Mouse (Mus musculus): ENCODE data around the gene Col15a1. TPM values are rescaled to one million over a fixed set of nuclear protein-coding genes. Genes with fewer than 3 reads are reported as not detected.

The Col15a1 gene
- polyA plus RNA-seq, 1 experiment from 2014 or later, result 28.6 TPM

GRCm38 (mm10) chr4:47322315-47322714, 114.4 kb downstream of the Col15a1 start:
- Histone ChIP-seq H3K27me3 (ENCODE audit: control insufficient read depth, insufficient read depth, low read length) (no peaks in the 10 kb centered on the region), H3K9me3 (ENCODE audit: control insufficient read depth, low read length) (no peaks in the 10 kb centered on the region), H3K27ac (replicated peaks) (no peak overlapping the region), H3K4me2 (replicated peaks; ENCODE audit: low read depth) (no peak overlapping the region), H3K9ac (ENCODE audit: low read length) (no peak overlapping the region), H3K36me3 (ENCODE audit: control insufficient read depth, insufficient read depth, low read length) (no peaks in the 10 kb centered on the region), H3K4me1 (replicated peaks; ENCODE audit: control insufficient read depth, insufficient read depth) (no peaks in the 10 kb centered on the region), H3K4me3 (ENCODE audit: low read depth, low read length) (no peak overlapping the region)
- ATAC-seq (ENCODE audit: low FRiP score, low TSS enrichment) (no peak), DNase-seq (ENCODE audit: low spot score) (no peak)
- no peak for TF ChIP-seq EP300 (optimal IDR thresholded peaks at IDR 0.05)
- 70% methylated on average over 3 of the region's 3 CpGs for WGBS

DNA sequence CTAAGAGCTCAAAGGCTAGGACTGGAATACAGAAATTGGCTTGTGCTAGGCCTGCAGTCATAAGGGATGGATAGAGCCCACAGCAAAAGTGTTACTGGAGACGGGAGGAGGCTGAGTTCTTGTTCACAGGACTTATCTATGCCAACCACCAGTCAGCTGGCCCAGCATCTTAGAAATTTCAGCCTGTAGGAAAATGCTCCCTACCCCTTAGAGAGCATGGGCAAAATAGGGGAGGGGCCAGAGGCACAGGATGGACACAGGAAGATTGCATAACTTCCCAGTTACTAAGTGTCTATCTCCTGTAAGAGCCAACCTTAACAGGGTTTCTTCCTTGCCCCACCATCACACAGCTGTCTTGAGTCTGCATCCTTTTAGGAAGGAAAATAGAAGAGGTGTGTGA, 116.2 kb downstream of the Col15a1 start:
- 71% methylated on average over 1 of the region's 1 CpGs for WGBS
- no peak for ATAC-seq (ENCODE audit: low FRiP score, low TSS enrichment)

DNA sequence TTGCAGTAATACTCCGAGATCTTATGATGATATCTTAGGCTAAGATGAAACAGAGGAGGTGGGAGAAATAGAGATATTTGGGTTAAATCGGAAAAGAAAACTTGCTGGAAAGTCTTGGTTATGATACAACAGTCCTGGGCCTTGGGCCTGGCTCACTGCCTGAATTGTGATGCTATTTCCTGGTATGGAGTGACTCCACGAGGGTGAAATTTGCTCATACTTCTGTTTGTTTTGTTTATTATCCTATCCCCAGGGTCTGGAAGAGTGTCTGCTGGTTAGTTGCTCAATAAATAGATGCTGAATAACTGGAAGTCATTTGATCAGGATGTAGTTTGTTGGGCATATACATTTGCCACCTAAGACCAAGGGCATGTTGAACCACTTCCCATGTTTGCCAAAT, 119.8 kb downstream of the Col15a1 start:
- TF ChIP-seq EP300 (optimal IDR thresholded peaks at IDR 0.05) (no peak), CTCF (IDR thresholded peaks at IDR 0.05; ENCODE audit: low read depth) (no peak)
- WGBS, result 68% methylated on average over 3 of the region's 3 CpGs
- DNase-seq (ENCODE audit: low spot score), result no peak

More for the DNA sequence above, 116.2 kb downstream of the Col15a1 start:
- Histone ChIP-seq H3K27me3 (ENCODE audit: control insufficient read depth, insufficient read depth, low read length) (no peaks in the 10 kb centered on the region), H3K36me3 (ENCODE audit: control insufficient read depth, insufficient read depth, low read length) (no peaks in the 10 kb centered on the region), H3K27ac (replicated peaks) (no peak overlapping the region), H3K9ac (ENCODE audit: low read length) (no peak overlapping the region), H3K9me3 (ENCODE audit: control insufficient read depth, low read length) (no peaks in the 10 kb centered on the region), H3K4me2 (replicated peaks; ENCODE audit: low read depth) (no peak overlapping the region), H3K4me1 (replicated peaks; ENCODE audit: control insufficient read depth, insufficient read depth) (no peaks in the 10 kb centered on the region; the same call in 1 of the 2 replicates), H3K4me3 (ENCODE audit: low read depth, low read length) (no peak overlapping the region)
- DNase-seq (ENCODE audit: low spot score), result no peak
- TF ChIP-seq EP300 (optimal IDR thresholded peaks at IDR 0.05) (no peak), CTCF (IDR thresholded peaks at IDR 0.05; ENCODE audit: low read depth) (no peak)

GRCm38 (mm10) chr4:47329285-47329684, 121.3 kb downstream of the Col15a1 start:
- no peak for DNase-seq (ENCODE audit: low spot score)
- no peak for ATAC-seq (ENCODE audit: low FRiP score, low TSS enrichment)

More for the DNA sequence above, 119.8 kb downstream of the Col15a1 start:
- no peaks in the 10 kb centered on the region for H3K27me3 ChIP-seq (ENCODE audit: control insufficient read depth, insufficient read depth, low read length)
- H3K36me3 ChIP-seq (ENCODE audit: control insufficient read depth, insufficient read depth, low read length), result no peaks in the 10 kb centered on the region
- H3K4me1 ChIP-seq (replicated peaks; ENCODE audit: control insufficient read depth, insufficient read depth), result no peaks in the 10 kb centered on the region; the same call in 1 of the 2 replicates
- no peak overlapping the region for H3K4me3 ChIP-seq (ENCODE audit: low read depth, low read length)
- no peak overlapping the region for H3K27ac ChIP-seq (replicated peaks)
- H3K4me2 ChIP-seq (replicated peaks; ENCODE audit: low read depth), result no peak overlapping the region
- no peaks in the 10 kb centered on the region for H3K9me3 ChIP-seq (ENCODE audit: control insufficient read depth, low read length)
- H3K9ac ChIP-seq (ENCODE audit: low read length), result no peak overlapping the region
- no peak for ATAC-seq (ENCODE audit: low FRiP score, low TSS enrichment)

DNA sequence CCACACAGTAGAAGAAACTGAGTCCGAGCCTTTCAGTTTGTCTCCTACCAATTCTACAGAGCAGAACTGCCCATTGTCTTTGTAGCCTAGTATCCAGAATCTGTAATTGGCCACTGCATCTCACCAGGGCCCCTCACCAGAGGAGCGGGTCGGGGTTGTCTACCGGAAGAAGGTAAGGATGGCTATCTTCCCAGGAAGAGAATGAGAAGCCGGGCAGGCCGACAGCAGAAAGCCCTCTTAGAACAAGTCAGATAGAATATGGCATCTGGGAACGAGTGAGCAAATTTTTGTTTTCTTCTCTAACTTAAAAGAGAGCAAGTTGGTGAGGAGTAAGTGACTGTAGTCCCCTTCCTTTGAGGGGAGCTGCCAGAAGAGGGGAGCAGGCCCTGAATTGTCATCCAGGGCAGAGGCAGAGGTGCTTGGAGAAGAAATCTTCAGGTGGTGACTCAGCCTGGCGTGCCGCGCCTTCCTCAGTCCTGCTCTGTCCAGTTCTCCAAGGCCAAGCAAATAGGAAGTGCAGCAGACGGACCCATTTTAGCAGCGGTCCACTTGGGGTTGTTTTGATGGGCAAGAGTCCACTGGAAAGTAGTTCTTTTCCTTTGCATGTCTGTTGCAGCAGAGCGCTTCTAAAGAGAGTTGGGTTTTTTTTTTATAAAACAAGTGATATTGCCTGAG, 122.6 kb downstream of the Col15a1 start:
- Histone ChIP-seq H3K9ac (ENCODE audit: low read length) (no peak overlapping the region), H3K4me1 (replicated peaks; ENCODE audit: control insufficient read depth, insufficient read depth) (no peaks in the 10 kb centered on the region; the same call in 1 of the 2 replicates), H3K9me3 (ENCODE audit: control insufficient read depth, low read length) (no peaks in the 10 kb centered on the region), H3K4me2 (replicated peaks; ENCODE audit: low read depth) (no peak overlapping the region), H3K36me3 (ENCODE audit: control insufficient read depth, insufficient read depth, low read length) (no peaks in the 10 kb centered on the region), H3K27me3 (ENCODE audit: control insufficient read depth, insufficient read depth, low read length) (no peaks in the 10 kb centered on the region), H3K27ac (replicated peaks) (no peak overlapping the region), H3K4me3 (ENCODE audit: low read depth, low read length) (no peak overlapping the region)
- ATAC-seq (ENCODE audit: low FRiP score, low TSS enrichment) (no peak), DNase-seq (ENCODE audit: low spot score) (no peak)
- WGBS, result 86% methylated on average over 13 of the region's 13 CpGs
- TF ChIP-seq CTCF (IDR thresholded peaks at IDR 0.05; ENCODE audit: low read depth), result no peak
- no peak for TF ChIP-seq EP300 (optimal IDR thresholded peaks at IDR 0.05)

More at GRCm38 (mm10) chr4:47329285-47329684, 121.3 kb downstream of the Col15a1 start:
- H3K9ac ChIP-seq (ENCODE audit: low read length), result no peak overlapping the region
- H3K4me2 ChIP-seq (replicated peaks; ENCODE audit: low read depth), result no peak overlapping the region
- no peak overlapping the region for H3K27ac ChIP-seq (replicated peaks)
- H3K4me3 ChIP-seq (ENCODE audit: low read depth, low read length), result no peak overlapping the region
- no peaks in the 10 kb centered on the region; the same call in 1 of the 2 replicates for H3K4me1 ChIP-seq (replicated peaks; ENCODE audit: control insufficient read depth, insufficient read depth)
- TF ChIP-seq CTCF (IDR thresholded peaks at IDR 0.05; ENCODE audit: low read depth) (no peak), EP300 (optimal IDR thresholded peaks at IDR 0.05) (no peak)
- no peaks in the 10 kb centered on the region for H3K9me3 ChIP-seq (ENCODE audit: control insufficient read depth, low read length)
- no peaks in the 10 kb centered on the region for H3K27me3 ChIP-seq (ENCODE audit: control insufficient read depth, insufficient read depth, low read length)
- H3K36me3 ChIP-seq (ENCODE audit: control insufficient read depth, insufficient read depth, low read length), result no peaks in the 10 kb centered on the region
- 11% methylated on average over 1 of the region's 1 CpGs for WGBS

GRCm38 (mm10) chr4:47332812-47333343, 124.9 kb downstream of the Col15a1 start:
- no peaks in the 10 kb centered on the region for H3K9me3 ChIP-seq (ENCODE audit: control insufficient read depth, low read length)
- H3K27me3 ChIP-seq (ENCODE audit: control insufficient read depth, insufficient read depth, low read length), result no peaks in the 10 kb centered on the region
- TF ChIP-seq CTCF (IDR thresholded peaks at IDR 0.05; ENCODE audit: low read depth) (no peak), EP300 (optimal IDR thresholded peaks at IDR 0.05) (no peak)
- no peak overlapping the region for H3K27ac ChIP-seq (replicated peaks)
- 82% methylated on average over 6 of the region's 6 CpGs for WGBS
- H3K4me1 ChIP-seq (replicated peaks; ENCODE audit: control insufficient read depth, insufficient read depth), result no peaks in the 10 kb centered on the region; the same call in 1 of the 2 replicates
- no peak for ATAC-seq (ENCODE audit: low FRiP score, low TSS enrichment)
- H3K4me3 ChIP-seq (ENCODE audit: low read depth, low read length), result no peak overlapping the region
- H3K4me2 ChIP-seq (replicated peaks; ENCODE audit: low read depth), result no peak overlapping the region
- no peaks in the 10 kb centered on the region for H3K36me3 ChIP-seq (ENCODE audit: control insufficient read depth, insufficient read depth, low read length)
- no peak overlapping the region for H3K9ac ChIP-seq (ENCODE audit: low read length)
- DNase-seq (ENCODE audit: low spot score), result no peak
